Mouse (Mus musculus) A20 (cell line): ENCODE measurements around the gene Olfr874.
"Not testable (repeated sequence)": the region's sequence is repeated elsewhere in the genome, so short reads cannot be mapped to it uniquely, and the experiment has no call there.

ENCODE experiments used
- DNase-seq: peaks from one replicate; pipeline ENCODE4 v3.0.0-alpha.2; 2011; ENCODE audit warnings: low read depth, low spot score

The Olfr874 gene

GRCm38 (mm10) chr9:37744806-37745205, at the start of gene Olfr874:
Olfr874 (plus strand) TSS chr9:37745106.
- no peak for DNase-seq

GRCm38 (mm10) chr9:37716150-37716549, 28.8 kb upstream of the Olfr874 start, which contains the start of gene Olfr160:
Olfr160 (minus strand) TSS chr9:37716250.
- no peak for DNase-seq

GRCm38 (mm10) chr9:37734310-37734709, 10.6 kb upstream of the Olfr874 start:
- DNase-seq: no peak

GRCm38 (mm10) chr9:37750319-37751075, 5.6 kb downstream of the Olfr874 start:
- no peak for DNase-seq

GRCm38 (mm10) chr9:37751467-37751866, 6.6 kb downstream of the Olfr874 start:
- no peak for DNase-seq

- DNase-seq: no peak
Measured at GRCm38 (mm10) chr9:37752006-37752405, 7.1 kb downstream of the Olfr874 start.

GRCm38 (mm10) chr9:37761728-37762127, 16.8 kb downstream of the Olfr874 start:
- DNase-seq: no peak

- peak; percentile 2 for DNase-seq
Measured at GRCm38 (mm10) chr9:37762541-37762940, 17.6 kb downstream of the Olfr874 start.

GRCm38 (mm10) chr9:37770661-37771060, 25.8 kb downstream of the Olfr874 start:
- no peak for DNase-seq

- no peak for DNase-seq
Measured at GRCm38 (mm10) chr9:37771759-37772158, 26.9 kb downstream of the Olfr874 start, which contains the start of gene Olfr875. Olfr875 (plus strand) TSS chr9:37771857.

- no peak for DNase-seq
Measured at GRCm38 (mm10) chr9:37782766-37783260, 37.9 kb downstream of the Olfr874 start.

- not testable (repeated sequence) for DNase-seq
Measured at GRCm38 (mm10) chr9:37783394-37784387, 38.8 kb downstream of the Olfr874 start.

- DNase-seq: no peak
Measured at GRCm38 (mm10) chr9:37786411-37786810, 41.5 kb downstream of the Olfr874 start.
